Mouse (Mus musculus): ENCODE results near the gene F2rl2. TPM values are rescaled to one million over a fixed set of nuclear protein-coding genes. Genes with fewer than 3 reads are reported as not detected.
A peak's percentile ranks its signal among the peaks of the same experiment; 100 is the strongest.

F2rl2 gene
- polyA plus RNA-seq, 2 experiments = 7.9 to 10.7 TPM

DNA sequence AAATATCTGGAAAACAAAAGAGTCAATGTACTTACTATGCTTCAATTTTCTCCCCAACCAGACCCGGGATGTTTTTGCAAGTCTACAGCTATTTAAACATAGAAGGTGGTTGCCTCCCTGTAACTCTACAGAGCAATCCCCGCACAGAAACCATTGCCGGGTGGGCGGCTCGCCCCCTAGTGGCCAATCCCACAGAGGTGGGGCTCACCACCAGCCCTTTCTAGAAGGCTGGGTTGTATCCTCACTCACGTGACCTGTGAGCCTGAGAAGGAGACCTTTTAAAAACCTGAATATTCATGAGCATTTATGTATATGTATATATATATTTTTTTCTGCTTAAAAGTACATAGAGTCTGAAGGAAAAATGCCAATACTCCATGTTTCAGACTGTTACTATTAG lies 49.9 kb downstream of the F2rl2 start:
- no peak for TF ChIP-seq EP300 (IDR thresholded peaks at IDR 0.05; ENCODE audit: low read depth)
- peak; percentile 91 for TF ChIP-seq CTCF (IDR thresholded peaks at IDR 0.05; ENCODE audit: low read depth)
- ATAC-seq (ENCODE audit: insufficient read depth) = no peak
- WGBS (ENCODE audit: insufficient replicate concordance) = 5% methylated on average over 6 of the region's 6 CpGs

DNA sequence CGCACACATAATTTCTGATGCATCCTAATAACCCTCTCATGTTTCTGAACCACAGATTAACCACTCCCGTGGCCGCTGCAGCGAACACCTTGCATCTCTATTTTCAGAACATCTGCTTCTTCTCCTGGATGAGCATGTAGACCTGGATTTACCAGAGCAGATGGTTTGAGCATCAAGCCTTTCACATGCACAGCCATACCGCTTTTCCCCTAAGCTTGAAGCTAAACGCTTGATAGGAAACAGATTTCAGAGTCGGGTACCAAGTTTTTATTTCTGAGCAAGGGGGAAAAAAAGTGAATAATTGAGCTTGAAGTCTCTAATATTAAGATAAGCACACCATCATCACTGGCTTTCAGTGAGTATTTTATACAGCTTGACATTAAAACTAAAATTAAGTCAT lies 50.4 kb downstream of the F2rl2 start:
- peaks cover 0 to 2% of the 10 kb centered on the region in 2 experiments; a peak in 2 of 4 replicates for H3K4me1 ChIP-seq (replicated peaks; ENCODE audit: control insufficient read depth in 2 of 2, insufficient read depth in 2 of 2, low read length in 1 of 2)
- TF ChIP-seq EP300 (IDR thresholded peaks at IDR 0.05; ENCODE audit: low read depth) = no peak
- H3K4me2 ChIP-seq (ENCODE audit: low read depth) = no peak overlapping the region
- H3K27ac ChIP-seq = no peak overlapping the region
- no peaks in the 10 kb centered on the region for H3K27me3 ChIP-seq (ENCODE audit: control insufficient read depth, insufficient read depth, low read length)
- 74% methylated on average over 7 of the region's 7 CpGs for WGBS (ENCODE audit: insufficient replicate concordance)
- no peaks in the 10 kb centered on the region for H3K36me3 ChIP-seq (replicated peaks; ENCODE audit: control insufficient read depth, insufficient read depth, low read depth)
- no peak overlapping the region for H3K4me3 ChIP-seq (ENCODE audit: insufficient read depth in 1 of 2, low read depth in 2 of 2, low read length in 2 of 2)
- H3K9me3 ChIP-seq (ENCODE audit: control insufficient read depth, low read length) = no peaks in the 10 kb centered on the region
- no peak for DNase-seq (ENCODE audit: low read depth in 3 of 3, low spot score in 3 of 3)
- no peak overlapping the region for H3K9ac ChIP-seq (replicated peaks)
- no peak for ATAC-seq (ENCODE audit: insufficient read depth)

More for the DNA sequence above, 49.9 kb downstream of the F2rl2 start:
- Histone ChIP-seq H3K36me3 (replicated peaks; ENCODE audit: control insufficient read depth, insufficient read depth, low read depth) (no peaks in the 10 kb centered on the region), H3K9me3 (ENCODE audit: control insufficient read depth, low read length) (no peaks in the 10 kb centered on the region), H3K9ac (replicated peaks) (no peak overlapping the region), H3K27me3 (ENCODE audit: control insufficient read depth, insufficient read depth, low read length) (no peaks in the 10 kb centered on the region), H3K4me3 (ENCODE audit: insufficient read depth in 1 of 2, low read depth in 2 of 2, low read length in 2 of 2) (no peak overlapping the region), H3K4me2 (ENCODE audit: low read depth) (no peak overlapping the region), H3K4me1 (replicated peaks; ENCODE audit: control insufficient read depth in 2 of 2, insufficient read depth in 2 of 2, low read length in 1 of 2) (no peaks in the 10 kb centered on the region), H3K27ac (no peak overlapping the region)
- peak in 2 of 3 experiments; percentile 12 to 19 for DNase-seq (ENCODE audit: low read depth in 3 of 3, low spot score in 3 of 3)

GRCm38 (mm10) chr13:95747541-95747940 lies 50.9 kb downstream of the F2rl2 start:
- H3K4me1 ChIP-seq (replicated peaks; ENCODE audit: control insufficient read depth in 2 of 2, insufficient read depth in 2 of 2, low read length in 1 of 2) = peaks cover 0 to 5% of the 10 kb centered on the region in 2 experiments; a peak in 2 of 4 replicates

More at GRCm38 (mm10) chr13:95747541-95747940, 50.9 kb downstream of the F2rl2 start:
- 74% methylated on average over 11 of the region's 11 CpGs for WGBS (ENCODE audit: insufficient replicate concordance)
- ATAC-seq (ENCODE audit: insufficient read depth) = no peak
- no peaks in the 10 kb centered on the region for H3K9me3 ChIP-seq (ENCODE audit: control insufficient read depth, low read length)
- H3K4me2 ChIP-seq (ENCODE audit: low read depth) = no peak overlapping the region
- H3K4me3 ChIP-seq (ENCODE audit: insufficient read depth in 1 of 2, low read depth in 2 of 2, low read length in 2 of 2) = no peak overlapping the region
- no peak for DNase-seq (ENCODE audit: low read depth in 3 of 3, low spot score in 3 of 3)
- H3K27ac ChIP-seq = no peak overlapping the region
- H3K9ac ChIP-seq (replicated peaks) = no peak overlapping the region
- no peaks in the 10 kb centered on the region for H3K27me3 ChIP-seq (ENCODE audit: control insufficient read depth, insufficient read depth, low read length)
- no peaks in the 10 kb centered on the region for H3K36me3 ChIP-seq (replicated peaks; ENCODE audit: control insufficient read depth, insufficient read depth, low read depth)
- TF ChIP-seq CTCF (IDR thresholded peaks at IDR 0.05; ENCODE audit: low read depth) (no peak), EP300 (IDR thresholded peaks at IDR 0.05; ENCODE audit: low read depth) (no peak)

Other genes with a start within 250 kb of the F2rl2 start
- gene S100z, start 218.1 kb upstream of the F2rl2 start, polyA plus RNA-seq (2012; rRNA removed) = not detected in 2 replicates
- not detected in 2 replicates for gene S100z, start 218.1 kb upstream of the F2rl2 start, polyA plus RNA-seq (2014; fragmentation: Nextera tagmentation; extraction: Ambion mirVana)
- gene F2rl1, start 171.6 kb upstream of the F2rl2 start, polyA plus RNA-seq (2012; rRNA removed) = 0.71 and 0.84 TPM in 2 replicates
- 0.30 and 0.67 TPM in 2 replicates for gene F2rl1, start 171.6 kb upstream of the F2rl2 start, polyA plus RNA-seq (2014; fragmentation: Nextera tagmentation; extraction: Ambion mirVana)
- gene F2r, start 78.4 kb upstream of the F2rl2 start, polyA plus RNA-seq (2012; rRNA removed) = 9.8 and 11.5 TPM in 2 replicates
- gene F2r, start 78.4 kb upstream of the F2rl2 start, polyA plus RNA-seq (2014; fragmentation: Nextera tagmentation; extraction: Ambion mirVana) = 25.7 and 30.4 TPM in 2 replicates
- gene Iqgap2, start 195.1 kb downstream of the F2rl2 start, polyA plus RNA-seq (2012; rRNA removed) = 6.1 and 10.8 TPM in 2 replicates
- gene Iqgap2, start 195.1 kb downstream of the F2rl2 start, polyA plus RNA-seq (2014; fragmentation: Nextera tagmentation; extraction: Ambion mirVana) = 11.8 TPM in 2 replicates